Mouse (Mus musculus): ENCODE measurements at regions not wholly inside any gene's neighbourhood (a gene's known extent, or its start where the extent isn't known, plus 50 kb on each side); places are given as distances from the start of the nearest gene placed in this dataset.

DNA sequence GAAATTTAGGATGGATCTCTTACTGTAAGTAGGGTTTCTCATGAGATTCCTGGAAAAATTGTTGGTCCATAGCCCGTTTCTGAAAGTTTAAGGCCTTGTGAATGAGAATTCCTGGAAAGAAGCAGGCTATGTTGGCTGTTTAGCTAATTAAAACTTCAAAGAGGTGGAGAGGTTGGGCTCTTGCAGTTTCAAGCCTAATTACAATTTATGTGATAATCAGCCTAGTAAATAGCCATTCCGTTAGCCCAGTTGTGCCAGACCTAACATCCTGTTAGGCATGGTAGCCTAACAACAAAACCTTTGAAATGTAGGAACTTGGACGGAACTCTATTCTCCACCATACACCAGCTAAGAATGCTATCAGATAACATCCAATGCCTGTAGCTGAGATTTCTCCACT, 235.0 kb downstream of the Fam43a start:
- Histone ChIP-seq H3K4me3 (no peak overlapping the region), H3K9ac (no peak overlapping the region), H3K4me2 (replicated peaks) (no peak overlapping the region), H3K27ac (no peak overlapping the region), H3K27me3 (no peaks in the 10 kb centered on the region), H3K4me1 (no peaks in the 10 kb centered on the region), H3K9me3 (replicated peaks) (no peaks in the 10 kb centered on the region), H3K36me3 (no peaks in the 10 kb centered on the region)
- ATAC-seq (ENCODE audit: low FRiP score): no peak
- WGBS: 77% methylated on average over 3 of the region's 3 CpGs

DNA sequence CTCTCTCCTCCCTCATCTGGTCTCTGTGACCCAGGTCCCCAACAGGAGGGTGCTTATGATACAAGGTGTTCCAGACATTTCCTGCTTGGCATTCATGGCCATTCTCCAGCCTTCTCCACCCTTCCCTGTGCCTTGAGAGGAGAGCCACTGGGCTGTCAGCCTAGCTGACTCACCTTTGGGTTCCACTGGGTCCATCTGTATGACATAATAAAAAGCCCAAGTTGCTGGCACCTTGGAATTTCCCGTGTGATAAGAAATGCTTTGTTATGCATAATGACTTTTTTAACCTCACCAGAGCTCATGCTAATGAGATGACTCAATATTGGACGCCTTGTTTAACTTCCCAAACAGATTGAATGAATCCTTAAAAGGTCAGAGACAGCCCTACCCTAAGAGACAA, 236.2 kb downstream of the Fam43a start:
- Histone ChIP-seq H3K4me1 (no peaks in the 10 kb centered on the region), H3K4me3 (no peak overlapping the region), H3K27me3 (no peaks in the 10 kb centered on the region), H3K9ac (no peak overlapping the region), H3K27ac (no peak overlapping the region), H3K4me2 (replicated peaks) (no peak overlapping the region), H3K36me3 (no peaks in the 10 kb centered on the region), H3K9me3 (replicated peaks) (peaks cover 9% of the 10 kb centered on the region; the same call in 1 of the 2 replicates)
- 60% methylated on average over 2 of the region's 2 CpGs for whole genome bisulfite sequencing
- ATAC-seq (ENCODE audit: low FRiP score): no peak

GRCm38 (mm10) chr16:30842831-30843230, 238.4 kb downstream of the Xxylt1 start:
- H3K4me2 ChIP-seq (replicated peaks): no peak overlapping the region
- no peak for ATAC-seq (ENCODE audit: low FRiP score)
- H3K4me1 ChIP-seq: no peaks in the 10 kb centered on the region
- no peaks in the 10 kb centered on the region for H3K36me3 ChIP-seq
- 84% methylated on average over 2 of the region's 2 CpGs for WGBS
- no peaks in the 10 kb centered on the region for H3K27me3 ChIP-seq
- H3K27ac ChIP-seq: no peak overlapping the region
- no peak overlapping the region for H3K4me3 ChIP-seq
- peaks cover 11% of the 10 kb centered on the region; the same call in 1 of the 2 replicates for H3K9me3 ChIP-seq (replicated peaks)
- no peak overlapping the region for H3K9ac ChIP-seq

GRCm38 (mm10) chr16:30852595-30852994, 228.6 kb downstream of the Xxylt1 start:
- H3K4me2 ChIP-seq (replicated peaks): no peak overlapping the region
- 69% methylated on average over 1 of the region's 1 CpGs for WGBS
- H3K9ac ChIP-seq: no peak overlapping the region
- H3K36me3 ChIP-seq: no peaks in the 10 kb centered on the region
- H3K27ac ChIP-seq: no peak overlapping the region
- H3K4me3 ChIP-seq: no peak overlapping the region
- no peaks in the 10 kb centered on the region for H3K9me3 ChIP-seq (replicated peaks)
- H3K27me3 ChIP-seq: no peaks in the 10 kb centered on the region
- ATAC-seq (ENCODE audit: low FRiP score): no peak
- H3K4me1 ChIP-seq: no peaks in the 10 kb centered on the region

GRCm38 (mm10) chr16:30854716-30855115, 226.5 kb downstream of the Xxylt1 start:
- H3K36me3 ChIP-seq: no peaks in the 10 kb centered on the region
- WGBS: 83% methylated on average over 4 of the region's 4 CpGs
- no peak for ATAC-seq (ENCODE audit: low FRiP score)
- H3K9ac ChIP-seq: no peak overlapping the region
- H3K4me3 ChIP-seq: no peak overlapping the region
- no peaks in the 10 kb centered on the region for H3K4me1 ChIP-seq
- H3K27ac ChIP-seq: no peak overlapping the region
- H3K9me3 ChIP-seq (replicated peaks): no peaks in the 10 kb centered on the region
- H3K27me3 ChIP-seq: no peaks in the 10 kb centered on the region
- H3K4me2 ChIP-seq (replicated peaks): no peak overlapping the region

GRCm38 (mm10) chr16:30857656-30858055, 223.6 kb downstream of the Xxylt1 start:
- H3K9me3 ChIP-seq (replicated peaks): 0 out of 2 replicates have a peak, but pooled peaks cover 3% of the 10 kb centered on the region
- H3K4me3 ChIP-seq: no peak overlapping the region
- no peaks in the 10 kb centered on the region for H3K36me3 ChIP-seq
- no peaks in the 10 kb centered on the region for H3K27me3 ChIP-seq
- H3K9ac ChIP-seq: no peak overlapping the region
- no peaks in the 10 kb centered on the region for H3K4me1 ChIP-seq
- ATAC-seq (ENCODE audit: low FRiP score): no peak
- H3K27ac ChIP-seq: no peak overlapping the region
- 80% methylated on average over 2 of the region's 2 CpGs for WGBS
- no peak overlapping the region for H3K4me2 ChIP-seq (replicated peaks)

GRCm38 (mm10) chr16:30869136-30869909, 211.9 kb downstream of the Xxylt1 start:
- no peaks in the 10 kb centered on the region for H3K36me3 ChIP-seq
- ATAC-seq (ENCODE audit: low FRiP score): no peak
- peaks cover 19% of the 10 kb centered on the region for H3K4me1 ChIP-seq
- no peak overlapping the region for H3K9ac ChIP-seq
- no peak overlapping the region for H3K27ac ChIP-seq
- no peaks in the 10 kb centered on the region for H3K27me3 ChIP-seq
- H3K9me3 ChIP-seq (replicated peaks): 0 out of 2 replicates have a peak, but pooled peaks cover 4% of the 10 kb centered on the region
- no peak overlapping the region for H3K4me2 ChIP-seq (replicated peaks)
- WGBS: 94% methylated on average over 7 of the region's 7 CpGs
- H3K4me3 ChIP-seq: no peak overlapping the region

DNA sequence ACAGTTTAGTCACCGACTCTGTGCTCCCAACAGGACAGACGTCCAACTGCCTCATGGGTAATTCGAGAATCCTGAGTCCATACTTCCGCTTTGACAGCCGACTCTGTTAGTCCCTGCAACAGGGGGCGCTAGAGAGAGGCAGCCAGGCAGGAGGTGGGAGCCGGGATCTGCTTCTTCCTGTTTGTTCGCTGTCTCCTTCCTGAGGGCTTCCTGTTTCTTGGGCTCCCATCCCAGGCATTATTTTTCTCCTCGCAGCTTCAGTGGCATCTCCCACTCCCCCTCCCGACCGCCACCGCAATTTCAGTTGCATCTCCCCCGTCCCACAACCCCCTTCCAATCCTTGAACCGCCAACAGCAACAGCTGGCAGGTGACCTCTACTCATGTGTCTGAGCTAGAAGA, 211.1 kb downstream of the Xxylt1 start:
- no peaks in the 10 kb centered on the region for H3K36me3 ChIP-seq
- no peak overlapping the region for H3K4me2 ChIP-seq (replicated peaks)
- no peaks in the 10 kb centered on the region for H3K27me3 ChIP-seq
- no peak overlapping the region for H3K4me3 ChIP-seq
- 67% methylated on average over 14 of the region's 14 CpGs for WGBS
- no peak overlapping the region for H3K9ac ChIP-seq
- no peak for ATAC-seq (ENCODE audit: low FRiP score)
- no peak overlapping the region for H3K27ac ChIP-seq
- H3K4me1 ChIP-seq: peaks cover 19% of the 10 kb centered on the region
- 0 out of 2 replicates have a peak, but pooled peaks cover 4% of the 10 kb centered on the region for H3K9me3 ChIP-seq (replicated peaks)

- ATAC-seq (ENCODE audit: low FRiP score): no peak
- Histone ChIP-seq H3K4me1 (peaks cover 24% of the 10 kb centered on the region), H3K27me3 (no peaks in the 10 kb centered on the region), H3K4me3 (no peak overlapping the region), H3K9ac (no peak overlapping the region), H3K27ac (no peak overlapping the region), H3K4me2 (replicated peaks) (no peak overlapping the region), H3K36me3 (no peaks in the 10 kb centered on the region), H3K9me3 (replicated peaks) (0 out of 2 replicates have a peak, but pooled peaks cover 4% of the 10 kb centered on the region)
- 17% methylated on average over 2 of the region's 2 CpGs for WGBS
These were observed 210.6 kb downstream of the Xxylt1 start for GRCm38 (mm10) chr16:30870676-30871075.

- no peaks in the 10 kb centered on the region for H3K27me3 ChIP-seq
- no peak overlapping the region for H3K9ac ChIP-seq
- no peak overlapping the region for H3K27ac ChIP-seq
- H3K9me3 ChIP-seq (replicated peaks): 0 out of 2 replicates have a peak, but pooled peaks cover 4% of the 10 kb centered on the region
- peaks cover 24% of the 10 kb centered on the region for H3K4me1 ChIP-seq
- WGBS: 90% methylated on average over 5 of the region's 5 CpGs
- H3K36me3 ChIP-seq: no peaks in the 10 kb centered on the region
- no peak overlapping the region for H3K4me3 ChIP-seq
- H3K4me2 ChIP-seq (replicated peaks): no peak overlapping the region
- ATAC-seq (ENCODE audit: low FRiP score): no peak
These were observed 209.1 kb downstream of the Xxylt1 start for GRCm38 (mm10) chr16:30872147-30872546.

- Histone ChIP-seq H3K9me3 (replicated peaks) (no peaks in the 10 kb centered on the region), H3K4me3 (no peak overlapping the region), H3K4me2 (replicated peaks) (peak overlapping the region; percentile 8), H3K36me3 (no peaks in the 10 kb centered on the region), H3K27ac (peak overlapping the region; percentile 76), H3K4me1 (peaks cover 24% of the 10 kb centered on the region), H3K27me3 (no peaks in the 10 kb centered on the region), H3K9ac (no peak overlapping the region; the same call in 1 of the 2 replicates)
- WGBS: 33% methylated on average over 26 of the region's 26 CpGs
- peak; percentile 94 for ATAC-seq (ENCODE audit: low FRiP score)
These were observed 207.6 kb downstream of the Xxylt1 start for GRCm38 (mm10) chr16:30873493-30874211.

- Histone ChIP-seq H3K9ac (no peak overlapping the region), H3K4me3 (no peak overlapping the region), H3K4me2 (replicated peaks) (no peak overlapping the region), H3K4me1 (peaks cover 24% of the 10 kb centered on the region), H3K27me3 (no peaks in the 10 kb centered on the region), H3K36me3 (no peaks in the 10 kb centered on the region), H3K27ac (no peak overlapping the region), H3K9me3 (replicated peaks) (no peaks in the 10 kb centered on the region)
- no peak for ATAC-seq (ENCODE audit: low FRiP score)
- WGBS: 76% methylated on average over 7 of the region's 7 CpGs
These were observed 205.9 kb downstream of the Xxylt1 start for GRCm38 (mm10) chr16:30875235-30875829.

Data from hindbrain, embryonic 12.5 days (tissue).